Mouse (Mus musculus) gastrocnemius, postnatal 4 days (tissue): Measurements from ENCODE around the gene Acot4. TPM values are rescaled to one million over a fixed set of nuclear protein-coding genes. Genes with fewer than 3 reads are reported as not detected.
A peak's percentile ranks its signal among the peaks of the same experiment; 100 is the strongest.
"Not testable (repeated sequence)": the region's sequence is repeated elsewhere in the genome, so short reads cannot be mapped to it uniquely, and the experiment has no call there.

ENCODE experiments used
- DNase-seq, 2 experiments: peaks; one replicate each; pipeline ENCODE4 v3.0.0; 2021 to 2022; ENCODE audit warnings: low spot score in 2 of 2, mixed read lengths in 2 of 2
- total RNA-seq, 2 experiments: library from RNA; stranded (reverse); gene quantifications; 2 replicates each; pipeline ENCODE4 v1.2.3; 2021

Gene Acot4
- total RNA-seq, 2 experiments from 2014 or later: 0.32 to 0.93 TPM

- DNase-seq: peak; percentile 44 to 71
Measured at GRCm38 (mm10) chr12:84030659-84031332, 7.4 kb upstream of the Acot4 start.

- DNase-seq: no peak
Measured at GRCm38 (mm10) chr12:84032854-84033253, 5.3 kb upstream of the Acot4 start.

GRCm38 (mm10) chr12:84033302-84033701 lies 4.9 kb upstream of the Acot4 start:
- not testable (repeated sequence) for DNase-seq

GRCm38 (mm10) chr12:84034108-84034507 lies 4.1 kb upstream of the Acot4 start:
- DNase-seq: no peak

- DNase-seq: peak in 1 of 2 experiments; percentile 22
Measured at GRCm38 (mm10) chr12:84038691-84039111, 522 bp downstream of the Acot4 start, which contains the start of gene Gm49366. Gm49366 (plus strand) TSS chr12:84038935.

- no peak for DNase-seq
Measured at GRCm38 (mm10) chr12:84042248-84042647, 4.1 kb downstream of the Acot4 start.

- DNase-seq: no peak
Measured at GRCm38 (mm10) chr12:84044045-84044444, 5.9 kb downstream of the Acot4 start.

- DNase-seq: no peak
Measured at GRCm38 (mm10) chr12:84046906-84047305, 8.7 kb downstream of the Acot4 start.

GRCm38 (mm10) chr12:84050744-84051143 lies 12.6 kb downstream of the Acot4 start:
- not testable (repeated sequence) for DNase-seq

GRCm38 (mm10) chr12:84051937-84052474 lies 13.8 kb downstream of the Acot4 start, which contains the start of gene Acot3:
Acot3 (plus strand) TSS chr12:84052144.
- DNase-seq: no peak

GRCm38 (mm10) chr12:84052609-84053008 lies 14.4 kb downstream of the Acot4 start:
- DNase-seq: no peak

- no peak for DNase-seq
Measured at GRCm38 (mm10) chr12:84053173-84053572, 15.0 kb downstream of the Acot4 start.

GRCm38 (mm10) chr12:84053679-84054391 lies 15.7 kb downstream of the Acot4 start:
- DNase-seq: no peak

GRCm38 (mm10) chr12:84060946-84061345 lies 22.8 kb downstream of the Acot4 start:
- DNase-seq: no peak

- DNase-seq: no peak
Measured at GRCm38 (mm10) chr12:84062336-84062735, 24.2 kb downstream of the Acot4 start.

GRCm38 (mm10) chr12:84063228-84063627 lies 25.0 kb downstream of the Acot4 start:
- DNase-seq: no peak

- DNase-seq: no peak
Measured at GRCm38 (mm10) chr12:84063833-84064232, 25.7 kb downstream of the Acot4 start.

GRCm38 (mm10) chr12:84064621-84065020 lies 26.4 kb downstream of the Acot4 start:
- no peak for DNase-seq

GRCm38 (mm10) chr12:84067752-84068151 lies 29.6 kb downstream of the Acot4 start:
- DNase-seq: no peak

- no peak for DNase-seq
Measured at GRCm38 (mm10) chr12:84068296-84068695, 30.1 kb downstream of the Acot4 start.

GRCm38 (mm10) chr12:84068986-84069385 lies 30.8 kb downstream of the Acot4 start, which contains the start of gene Acot5:
Acot5 (plus strand) TSS chr12:84069325.
- no peak for DNase-seq

GRCm38 (mm10) chr12:84069582-84069981 lies 31.4 kb downstream of the Acot4 start:
- peak in 1 of 2 experiments; percentile 30 for DNase-seq
